Mouse (Mus musculus): Measurements from ENCODE around the gene Mrrf. TPM values are rescaled to one million over a fixed set of nuclear protein-coding genes. Genes with fewer than 3 reads are reported as not detected.

The Mrrf gene
- polyA plus RNA-seq, 1 experiment = not detected

GRCm38 (mm10) chr2:36099739-36100138 lies 36.5 kb upstream of the Mrrf start:
- no peak for TF ChIP-seq POLR2A (IDR thresholded peaks at IDR 0.05; ENCODE audit: insufficient read depth, low read depth, low read length)
- 26% methylated on average over 6 of the region's 6 CpGs for WGBS
- H3K27ac ChIP-seq (ENCODE audit: insufficient read depth, low read depth, low read length) = no peak overlapping the region
- no peak overlapping the region for H3K4me3 ChIP-seq (ENCODE audit: insufficient read depth, low read depth, low read length)
- peaks cover 23% of the 10 kb centered on the region for H3K4me1 ChIP-seq (ENCODE audit: control insufficient read depth, insufficient read depth, low read length)

- H3K4me3 ChIP-seq (ENCODE audit: insufficient read depth, low read depth, low read length) = no peak overlapping the region
- H3K4me1 ChIP-seq (ENCODE audit: control insufficient read depth, insufficient read depth, low read length) = peaks cover 33% of the 10 kb centered on the region
- WGBS = 11% methylated on average over 28 of the region's 28 CpGs
- no peak overlapping the region for H3K27ac ChIP-seq (ENCODE audit: insufficient read depth, low read depth, low read length)
- TF ChIP-seq POLR2A (IDR thresholded peaks at IDR 0.05; ENCODE audit: insufficient read depth, low read depth, low read length) = no peak
- no peak for TF ChIP-seq CTCF (IDR thresholded peaks at IDR 0.05; ENCODE audit: insufficient read depth, low read depth, low read length)
These were observed 34.2 kb upstream of the Mrrf start for GRCm38 (mm10) chr2:36101866-36102558.

GRCm38 (mm10) chr2:36102559-36102946 lies 33.6 kb upstream of the Mrrf start:
- peaks cover 33% of the 10 kb centered on the region for H3K4me1 ChIP-seq (ENCODE audit: control insufficient read depth, insufficient read depth, low read length)
- no peak overlapping the region for H3K27ac ChIP-seq (ENCODE audit: insufficient read depth, low read depth, low read length)
- H3K4me3 ChIP-seq (ENCODE audit: insufficient read depth, low read depth, low read length) = no peak overlapping the region
- 5% methylated on average over 21 of the region's 21 CpGs for WGBS
- TF ChIP-seq POLR2A (IDR thresholded peaks at IDR 0.05; ENCODE audit: insufficient read depth, low read depth, low read length) (no peak), CTCF (IDR thresholded peaks at IDR 0.05; ENCODE audit: insufficient read depth, low read depth, low read length) (no peak)

GRCm38 (mm10) chr2:36103069-36103554 lies 33.1 kb upstream of the Mrrf start:
- H3K27ac ChIP-seq (ENCODE audit: insufficient read depth, low read depth, low read length) = no peak overlapping the region
- TF ChIP-seq POLR2A (IDR thresholded peaks at IDR 0.05; ENCODE audit: insufficient read depth, low read depth, low read length) (no peak), CTCF (IDR thresholded peaks at IDR 0.05; ENCODE audit: insufficient read depth, low read depth, low read length) (no peak)

GRCm38 (mm10) chr2:36103555-36104367 lies 32.4 kb upstream of the Mrrf start:
- 2% methylated on average over 38 of the region's 38 CpGs for WGBS
- Histone ChIP-seq H3K4me1 (ENCODE audit: control insufficient read depth, insufficient read depth, low read length) (peaks cover 33% of the 10 kb centered on the region), H3K27ac (ENCODE audit: insufficient read depth, low read depth, low read length) (no peak overlapping the region), H3K4me3 (ENCODE audit: insufficient read depth, low read depth, low read length) (0 out of 2 replicates have a peak overlapping the region, but pooled peaks have one; percentile 3)
- TF ChIP-seq POLR2A (IDR thresholded peaks at IDR 0.05; ENCODE audit: insufficient read depth, low read depth, low read length) (no peak), CTCF (IDR thresholded peaks at IDR 0.05; ENCODE audit: insufficient read depth, low read depth, low read length) (no peak)

More at GRCm38 (mm10) chr2:36103069-36103554, 33.1 kb upstream of the Mrrf start:
- 7% methylated on average over 21 of the region's 21 CpGs for WGBS
- Histone ChIP-seq H3K4me1 (ENCODE audit: control insufficient read depth, insufficient read depth, low read length) (peaks cover 33% of the 10 kb centered on the region), H3K4me3 (ENCODE audit: insufficient read depth, low read depth, low read length) (no peak overlapping the region)

GRCm38 (mm10) chr2:36104436-36104955 lies 31.7 kb upstream of the Mrrf start:
- peak overlapping the region; percentile 10; the same call in 1 of the 2 replicates for H3K4me3 ChIP-seq (ENCODE audit: insufficient read depth, low read depth, low read length)
- peaks cover 33% of the 10 kb centered on the region for H3K4me1 ChIP-seq (ENCODE audit: control insufficient read depth, insufficient read depth, low read length)
- 1% methylated on average over 32 of the region's 32 CpGs for WGBS
- H3K27ac ChIP-seq (ENCODE audit: insufficient read depth, low read depth, low read length) = no peak overlapping the region
- TF ChIP-seq CTCF (IDR thresholded peaks at IDR 0.05; ENCODE audit: insufficient read depth, low read depth, low read length) (no peak), POLR2A (IDR thresholded peaks at IDR 0.05; ENCODE audit: insufficient read depth, low read depth, low read length) (no peak)

- Histone ChIP-seq H3K27ac (ENCODE audit: insufficient read depth, low read depth, low read length) (no peak within 1 kb of the TSS), H3K4me3 (ENCODE audit: insufficient read depth, low read depth, low read length) (peak within 1 kb of the TSS; percentile 10; the same call in 1 of the 2 replicates)
- WGBS = under 1% methylated on average over 53 of the region's 58 CpGs
These were observed 31.0 kb upstream of the Mrrf start, which contains the start of gene Lhx6 for GRCm38 (mm10) chr2:36104956-36105741. TSS of gene Lhx6 (minus strand) at chr2:36105408.

GRCm38 (mm10) chr2:36108615-36109014 lies 27.6 kb upstream of the Mrrf start:
- peaks cover 18% of the 10 kb centered on the region for H3K4me1 ChIP-seq (ENCODE audit: control insufficient read depth, insufficient read depth, low read length)
- no peak overlapping the region for H3K27ac ChIP-seq (ENCODE audit: insufficient read depth, low read depth, low read length)
- no peak overlapping the region for H3K4me3 ChIP-seq (ENCODE audit: insufficient read depth, low read depth, low read length)
- WGBS = 7% methylated on average over 7 of the region's 7 CpGs
- no peak for TF ChIP-seq POLR2A (IDR thresholded peaks at IDR 0.05; ENCODE audit: insufficient read depth, low read depth, low read length)
- no peak for TF ChIP-seq CTCF (IDR thresholded peaks at IDR 0.05; ENCODE audit: insufficient read depth, low read depth, low read length)

More at GRCm38 (mm10) chr2:36104956-36105741, 31.0 kb upstream of the Mrrf start, which contains the start of gene Lhx6:
- H3K4me1 ChIP-seq (ENCODE audit: control insufficient read depth, insufficient read depth, low read length) = peaks cover 33% of the 10 kb centered on the region
- TF ChIP-seq POLR2A (IDR thresholded peaks at IDR 0.05; ENCODE audit: insufficient read depth, low read depth, low read length) (no peak), CTCF (IDR thresholded peaks at IDR 0.05; ENCODE audit: insufficient read depth, low read depth, low read length) (no peak)
